Mouse (Mus musculus) embryonic facial prominence, embryonic 12.5 days (tissue): Measurements from ENCODE around the gene Prr5l. TPM values are rescaled to one million over a fixed set of nuclear protein-coding genes. Genes with fewer than 3 reads are reported as not detected.

Source experiments
- ATAC-seq: fragments of 200-750 bp; cut with Nextera tagmentation; 2 replicates; pipeline ENCODE4 v1.8.0; 2017; ENCODE audit not compliant: insufficient number of reproducible peaks, insufficient read depth, low FRiP score, low TSS enrichment
- H3K27ac ChIP-seq: fragments of 300-500 bp; sonication (generic); 2 replicates; pipeline ENCODE4 v1.5.1; 2016; ENCODE audit warnings: mild to moderate bottlenecking
- H3K27me3 ChIP-seq: fragments of 300-500 bp; sonication (generic); 2 replicates; pipeline ENCODE4 v1.6.1; 2016; ENCODE audit warnings: mild to moderate bottlenecking, moderate library complexity
- H3K36me3 ChIP-seq: fragments of 300-500 bp; sonication (generic); 2 replicates; pipeline ENCODE4 v1.6.1; 2016; ENCODE audit warnings: mild to moderate bottlenecking
- H3K4me1 ChIP-seq: fragments of 300-500 bp; sonication (generic); 2 replicates; pipeline ENCODE4 v1.6.1; 2016
- H3K4me2 ChIP-seq: fragments of 300-500 bp; sonication (generic); replicated peaks from 2 replicates; pipeline ENCODE4 v1.6.1; 2016; ENCODE audit warnings: mild to moderate bottlenecking, moderate library complexity
- H3K4me3 ChIP-seq: fragments of 300-500 bp; sonication (generic); 2 replicates; pipeline ENCODE4 v1.5.1; 2016; ENCODE audit warnings: mild to moderate bottlenecking
- H3K9ac ChIP-seq: fragments of 300-500 bp; sonication (generic); 2 replicates; pipeline ENCODE4 v1.6.1; 2016; ENCODE audit warnings: mild to moderate bottlenecking, moderate library complexity
- H3K9me3 ChIP-seq: fragments of 300-500 bp; sonication (generic); 2 replicates; pipeline ENCODE4 v1.6.1; 2016; ENCODE audit warnings: mild to moderate bottlenecking, moderate library complexity
- WGBS: fragments of 180-500 bp; shearing (Covaris S2); methylation state at CpG from one replicate; pipeline ENCODE4 v1.1.7; 2016; 5-methylcytosine and 5-hydroxymethylcytosine counted together
- polyA plus RNA-seq: library from polyadenylated mRNA; unstranded; fragments of >200 nt; fragmentation: Nextera tagmentation; extraction: Ambion mirVana; gene quantifications from 2 replicates; pipeline ENCODE4 v1.2.1, GENCODE M21; 2016

Gene Prr5l
- polyA plus RNA-seq, 1 experiment from 2014 or later = 21.4 TPM

DNA sequence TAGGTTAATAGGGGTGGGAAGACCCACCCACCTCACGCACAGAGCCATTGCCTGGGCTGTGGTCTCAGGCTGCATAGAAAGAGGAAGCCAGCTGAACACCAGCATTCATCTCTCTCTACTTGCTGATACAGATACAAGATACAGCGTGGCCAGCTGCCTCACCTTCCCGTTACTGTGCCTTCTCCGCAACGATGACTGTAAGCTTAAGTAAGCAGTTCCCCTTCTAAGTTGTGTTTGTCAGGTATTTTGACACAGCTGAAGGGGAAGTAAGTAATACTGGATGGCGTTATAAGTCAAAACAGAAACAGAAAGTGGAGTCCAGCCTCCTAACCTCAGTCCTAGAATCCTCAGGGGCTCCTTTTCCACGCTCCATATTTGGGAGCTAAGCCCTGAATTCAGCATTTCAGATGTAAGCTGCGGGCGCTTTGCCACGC is 150.0 kb downstream of the Prr5l start:
- Histone ChIP-seq H3K36me3 (peaks cover 21% of the 10 kb centered on the region), H3K4me3 (no peak overlapping the region), H3K9me3 (no peaks in the 10 kb centered on the region), H3K4me1 (no peaks in the 10 kb centered on the region), H3K27me3 (no peaks in the 10 kb centered on the region), H3K27ac (no peak overlapping the region), H3K9ac (no peak overlapping the region), H3K4me2 (no peak overlapping the region)
- no peak for ATAC-seq
- WGBS = 88% methylated on average over 10 of the region's 10 CpGs

DNA sequence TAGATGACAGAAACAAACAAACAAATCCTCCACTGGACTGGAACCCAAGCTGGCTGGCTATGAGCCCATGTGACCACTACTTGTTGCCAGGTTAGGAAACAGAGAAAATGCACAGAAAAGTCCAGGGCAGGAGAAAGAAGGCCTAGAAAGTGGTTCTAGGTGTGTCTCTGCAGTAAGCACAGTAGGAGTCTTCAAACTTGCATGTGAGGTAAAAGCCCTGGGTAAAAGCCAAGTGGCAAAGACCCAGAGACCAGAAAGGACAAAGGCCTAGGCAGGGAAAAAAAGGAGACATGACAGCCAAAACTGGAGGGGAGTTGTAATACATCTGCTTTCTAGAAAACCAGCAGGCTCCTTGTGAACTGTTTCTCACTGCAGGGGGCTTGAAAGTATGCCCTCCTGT is 151.9 kb downstream of the Prr5l start:
- Histone ChIP-seq H3K27me3 (no peaks in the 10 kb centered on the region), H3K9me3 (no peaks in the 10 kb centered on the region), H3K9ac (no peak overlapping the region), H3K36me3 (peaks cover 23% of the 10 kb centered on the region), H3K4me3 (no peak overlapping the region), H3K4me2 (no peak overlapping the region), H3K4me1 (no peaks in the 10 kb centered on the region), H3K27ac (no peak overlapping the region)
- ATAC-seq = no peak

DNA sequence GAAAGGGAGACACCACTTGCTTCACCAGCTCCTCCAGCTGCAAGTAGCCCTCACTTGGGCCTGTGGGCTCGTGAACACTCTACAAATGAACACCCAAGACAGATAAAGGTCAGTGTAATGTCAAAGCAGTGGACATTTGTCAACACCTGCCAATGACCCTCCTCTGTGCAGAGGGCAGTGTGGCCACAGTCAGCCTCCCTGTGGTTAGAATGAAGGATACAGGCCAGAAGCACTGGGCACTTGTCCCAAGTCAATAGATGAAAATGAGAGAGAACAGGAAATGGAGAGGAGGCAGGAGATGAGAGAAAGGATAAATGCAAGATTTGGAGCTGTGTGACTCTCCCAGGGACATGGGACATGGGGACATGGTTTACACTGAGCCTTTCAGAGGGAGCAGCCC is 153.4 kb downstream of the Prr5l start:
- Histone ChIP-seq H3K4me2 (no peak overlapping the region), H3K27ac (no peak overlapping the region), H3K36me3 (peaks cover 22% of the 10 kb centered on the region), H3K9ac (no peak overlapping the region), H3K9me3 (no peaks in the 10 kb centered on the region), H3K4me3 (no peak overlapping the region), H3K4me1 (no peaks in the 10 kb centered on the region), H3K27me3 (no peaks in the 10 kb centered on the region)
- WGBS = 80% methylated on average over 1 of the region's 1 CpGs
- no peak for ATAC-seq

DNA sequence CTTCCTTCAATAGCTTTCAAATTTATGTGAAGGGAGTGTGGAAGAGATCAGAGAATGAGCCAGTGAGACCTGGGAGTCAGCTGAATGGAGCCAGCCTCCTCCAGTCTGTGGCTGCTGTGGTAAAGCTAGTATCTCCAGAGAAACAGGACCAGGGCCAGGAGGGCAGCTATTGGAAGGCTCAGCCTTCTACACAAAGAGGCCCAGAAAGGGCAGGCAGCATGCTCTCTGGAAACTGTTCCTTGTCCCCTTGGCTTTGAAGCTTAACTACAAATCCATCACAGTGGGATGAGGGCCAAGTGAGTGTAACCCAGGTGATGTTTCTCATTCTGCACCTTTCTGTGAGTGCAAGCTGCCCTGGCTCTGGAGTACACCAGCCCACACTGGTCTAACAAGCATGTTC is 155.0 kb downstream of the Prr5l start:
- H3K27me3 ChIP-seq = no peaks in the 10 kb centered on the region
- H3K27ac ChIP-seq = no peak overlapping the region
- H3K9ac ChIP-seq = no peak overlapping the region
- H3K4me2 ChIP-seq = no peak overlapping the region
- H3K4me1 ChIP-seq = peaks cover 10% of the 10 kb centered on the region
- H3K4me3 ChIP-seq = no peak overlapping the region
- H3K9me3 ChIP-seq = no peaks in the 10 kb centered on the region
- H3K36me3 ChIP-seq = peaks cover 15% of the 10 kb centered on the region; the same call in 1 of the 2 replicates
- no peak for ATAC-seq

DNA sequence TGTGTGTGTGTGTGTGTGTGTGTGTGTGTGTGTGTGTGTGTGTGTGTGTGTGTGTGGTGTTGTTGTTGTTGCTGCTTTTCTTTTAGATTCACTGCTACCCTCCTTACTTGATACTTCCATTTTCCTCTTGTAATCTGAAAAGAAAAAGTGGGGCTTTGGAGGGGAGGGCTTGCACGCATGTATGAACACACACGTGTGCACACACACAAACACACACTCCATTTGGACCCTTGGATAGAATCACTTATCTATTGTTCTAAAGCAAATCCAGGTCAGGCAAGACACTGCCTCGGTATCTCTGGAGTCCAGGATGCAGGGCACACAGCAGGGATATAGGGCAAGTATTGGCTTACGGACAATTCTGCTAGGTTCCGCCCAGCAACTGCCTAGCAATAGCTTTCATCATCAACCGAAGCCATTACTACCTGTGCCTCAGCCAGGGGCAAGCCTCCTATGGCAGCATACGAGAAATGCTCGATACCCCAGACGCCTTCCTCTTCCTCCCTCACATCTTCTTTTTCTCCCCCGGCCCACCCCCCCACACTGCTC is 159.4 kb downstream of the Prr5l start:
- no peak for ATAC-seq
- Histone ChIP-seq H3K27me3 (no peaks in the 10 kb centered on the region), H3K27ac (peak overlapping the region; percentile 69; the same call in 1 of the 2 replicates), H3K36me3 (peaks cover 5% of the 10 kb centered on the region; the same call in 1 of the 2 replicates), H3K9me3 (no peaks in the 10 kb centered on the region), H3K4me2 (no peak overlapping the region), H3K4me3 (no peak overlapping the region), H3K4me1 (peaks cover 16% of the 10 kb centered on the region), H3K9ac (0 out of 2 replicates have a peak overlapping the region, but pooled peaks have one; percentile 19)
- WGBS = 71% methylated on average over 10 of the region's 10 CpGs

DNA sequence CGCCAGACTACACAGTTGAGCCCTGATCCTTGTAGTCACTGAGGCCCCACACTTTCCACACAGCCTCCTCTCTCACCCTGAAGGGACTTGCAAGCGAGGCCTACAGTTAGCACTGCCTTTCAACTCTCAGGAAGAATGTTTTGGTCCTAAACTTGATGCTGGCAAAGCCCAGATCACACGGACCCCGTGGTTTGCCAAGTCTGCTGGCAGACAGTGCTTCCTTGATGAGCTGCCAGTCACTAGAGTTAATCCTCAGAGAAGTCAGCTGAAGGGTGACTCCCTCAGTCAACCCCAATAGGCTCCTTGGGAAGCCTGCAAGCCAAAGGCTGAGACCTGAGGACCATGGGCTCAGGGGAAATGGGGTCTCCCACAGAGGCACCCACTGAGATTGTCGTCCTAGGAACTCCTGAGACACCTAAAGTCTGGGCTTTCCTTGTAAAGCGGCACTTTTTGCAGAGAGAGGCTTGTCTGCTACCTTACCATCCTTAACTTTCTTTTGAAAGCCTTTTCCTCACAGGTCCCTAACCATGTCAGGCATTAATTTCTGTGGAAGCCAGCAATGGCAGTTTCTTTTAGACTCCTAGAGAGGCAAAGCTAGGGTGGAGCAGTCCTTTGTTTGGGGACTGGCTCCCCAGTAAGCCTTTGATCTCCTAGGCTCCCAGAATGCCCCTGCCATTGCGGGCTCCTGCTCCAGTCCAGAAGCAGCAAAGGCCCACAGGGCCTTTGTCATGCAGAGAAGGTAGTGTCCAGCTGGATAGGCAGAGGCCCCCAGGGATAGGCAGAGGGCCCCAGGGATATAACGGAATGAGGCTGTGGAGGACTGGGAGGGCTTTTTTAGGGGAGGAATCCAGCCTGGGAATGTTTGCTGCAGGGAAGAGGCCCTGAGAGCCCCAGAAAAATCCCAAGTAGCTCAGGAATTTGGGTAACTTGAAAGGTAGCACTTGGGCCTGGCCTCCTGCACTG is 160.2 kb downstream of the Prr5l start:
- WGBS = 35% methylated on average over 8 of the region's 8 CpGs
- 0 out of 2 replicates have a peak overlapping the region, but pooled peaks have one; percentile 19 for H3K9ac ChIP-seq

DNA sequence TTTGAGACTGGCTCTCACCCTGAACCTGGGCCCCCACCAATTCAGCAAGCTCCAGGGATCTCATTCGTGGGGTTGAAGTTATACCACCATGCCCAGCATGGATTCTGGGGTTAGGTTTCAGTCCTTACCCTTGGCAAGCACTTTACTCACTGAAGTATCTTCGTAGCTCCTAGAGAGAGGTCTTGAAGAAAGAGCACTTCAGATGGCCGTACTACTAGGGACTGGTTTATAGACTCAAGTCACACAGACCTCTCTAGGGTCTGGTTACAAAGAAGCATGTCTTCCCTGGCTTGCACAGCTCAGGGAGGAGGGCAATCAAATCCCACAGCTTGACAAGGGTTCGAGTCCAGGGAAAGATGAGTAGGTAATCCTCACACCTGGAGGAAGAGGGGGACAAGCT is 161.0 kb downstream of the Prr5l start:
- Histone ChIP-seq H3K27ac (0 out of 2 replicates have a peak overlapping the region, but pooled peaks have one; percentile 69), H3K9me3 (no peaks in the 10 kb centered on the region), H3K4me3 (no peak overlapping the region), H3K4me1 (peaks cover 16% of the 10 kb centered on the region), H3K36me3 (peaks cover 5% of the 10 kb centered on the region; the same call in 1 of the 2 replicates), H3K27me3 (no peaks in the 10 kb centered on the region), H3K4me2 (no peak overlapping the region), H3K9ac (no peak overlapping the region)
- no peak for ATAC-seq
- 85% methylated on average over 4 of the region's 4 CpGs for WGBS

More for the DNA sequence above, 160.2 kb downstream of the Prr5l start:
- Histone ChIP-seq H3K36me3 (peaks cover 1% of the 10 kb centered on the region; the same call in 1 of the 2 replicates), H3K4me1 (peaks cover 16% of the 10 kb centered on the region), H3K27me3 (no peaks in the 10 kb centered on the region), H3K27ac (peak overlapping the region; percentile 69), H3K9me3 (no peaks in the 10 kb centered on the region), H3K4me3 (no peak overlapping the region), H3K4me2 (no peak overlapping the region)
- no peak for ATAC-seq

DNA sequence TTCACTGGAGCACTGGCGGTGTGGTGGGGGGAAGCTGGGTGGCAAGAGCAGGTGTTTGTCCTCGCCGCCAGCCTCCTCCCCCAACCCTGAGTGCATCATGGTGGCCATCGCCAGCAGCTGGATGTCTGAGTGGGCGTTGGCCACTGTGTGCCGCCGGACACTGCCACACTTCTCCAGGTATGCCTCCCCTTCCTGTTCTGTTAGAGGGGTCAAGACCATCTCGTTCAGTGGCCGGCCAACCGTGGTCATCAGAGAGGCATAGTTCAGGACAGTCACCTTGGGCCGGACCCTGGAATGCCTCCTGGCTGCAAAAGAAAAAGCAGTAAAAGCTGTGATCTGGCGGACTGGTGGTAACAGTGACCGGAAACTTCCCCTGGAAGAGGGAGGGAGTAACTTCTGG is 165.7 kb downstream of the Prr5l start:
- Histone ChIP-seq H3K4me1 (peaks cover under 1% of the 10 kb centered on the region; the same call in 1 of the 2 replicates), H3K4me2 (no peak overlapping the region), H3K36me3 (peaks cover 14% of the 10 kb centered on the region), H3K27me3 (no peaks in the 10 kb centered on the region), H3K9me3 (no peaks in the 10 kb centered on the region), H3K27ac (no peak overlapping the region), H3K9ac (no peak overlapping the region), H3K4me3 (no peak overlapping the region)
- no peak for ATAC-seq
- WGBS = 93% methylated on average over 13 of the region's 13 CpGs

DNA sequence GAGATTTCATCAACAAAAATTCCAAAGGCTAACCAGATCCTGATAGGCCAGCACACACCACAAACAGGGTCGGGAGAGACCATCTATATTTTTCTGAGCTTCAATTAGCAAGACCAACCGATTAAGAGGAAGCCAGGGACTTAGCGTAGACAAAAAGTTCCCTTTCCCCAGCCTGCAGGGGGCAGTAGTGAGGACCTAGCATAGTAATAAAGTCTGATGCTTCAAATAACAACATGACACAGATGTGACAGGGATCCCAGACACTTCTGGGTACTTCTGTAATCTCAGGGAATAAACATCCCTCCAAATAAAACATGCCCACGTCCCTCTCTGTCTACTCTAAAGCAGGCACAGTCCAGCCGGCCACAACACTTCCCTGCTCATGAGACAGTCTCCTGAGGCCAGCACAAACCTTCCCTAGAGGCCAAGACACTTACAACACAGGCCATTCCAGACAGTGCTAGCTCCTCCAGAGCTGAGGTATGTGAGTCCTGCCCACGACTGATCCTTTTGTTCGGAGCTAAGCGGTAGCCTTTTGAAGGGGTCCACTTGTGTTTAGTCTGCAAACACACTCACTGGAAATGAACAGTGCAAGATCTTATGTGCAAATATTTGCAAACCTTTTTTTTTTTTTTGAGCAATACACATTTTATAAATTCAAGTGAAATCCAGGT is 167.0 kb downstream of the Prr5l start:
- no peaks in the 10 kb centered on the region for H3K27me3 ChIP-seq
- H3K4me1 ChIP-seq = no peaks in the 10 kb centered on the region
- no peaks in the 10 kb centered on the region for H3K9me3 ChIP-seq
- H3K4me2 ChIP-seq = no peak overlapping the region
- no peak overlapping the region for H3K27ac ChIP-seq
- H3K9ac ChIP-seq = no peak overlapping the region
- peaks cover 14% of the 10 kb centered on the region for H3K36me3 ChIP-seq
- WGBS = 78% methylated on average over 8 of the region's 8 CpGs
- no peak overlapping the region for H3K4me3 ChIP-seq
- ATAC-seq = 0 out of 2 replicates have a peak, but pooled peaks have one; percentile 28

DNA sequence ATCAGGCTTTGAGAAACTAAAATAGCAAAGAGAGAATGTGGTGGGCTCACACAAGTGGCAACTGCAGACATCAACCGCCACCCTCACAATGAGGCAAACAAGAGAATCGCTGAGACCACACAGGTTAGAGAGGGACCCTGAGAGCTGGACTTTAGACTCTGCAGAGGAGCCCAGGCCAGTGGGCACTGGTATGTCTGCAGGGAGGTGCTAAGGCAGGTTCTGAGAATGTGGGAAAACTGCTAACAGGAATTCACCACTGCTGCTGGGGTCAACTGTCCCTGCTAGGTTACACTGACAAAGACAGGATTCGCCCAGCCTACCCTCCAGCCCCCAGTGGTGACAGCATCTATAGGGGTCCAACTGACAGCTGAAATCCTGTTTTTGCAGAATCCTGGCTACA is 171.2 kb downstream of the Prr5l start:
- peaks cover 7% of the 10 kb centered on the region; the same call in 1 of the 2 replicates for H3K36me3 ChIP-seq
- 75% methylated on average over 3 of the region's 3 CpGs for WGBS
- no peak overlapping the region for H3K4me3 ChIP-seq
- no peak overlapping the region for H3K9ac ChIP-seq
- no peaks in the 10 kb centered on the region for H3K27me3 ChIP-seq
- no peaks in the 10 kb centered on the region for H3K9me3 ChIP-seq
- no peak overlapping the region for H3K27ac ChIP-seq
- no peaks in the 10 kb centered on the region for H3K4me1 ChIP-seq
- ATAC-seq = no peak
- H3K4me2 ChIP-seq = no peak overlapping the region

DNA sequence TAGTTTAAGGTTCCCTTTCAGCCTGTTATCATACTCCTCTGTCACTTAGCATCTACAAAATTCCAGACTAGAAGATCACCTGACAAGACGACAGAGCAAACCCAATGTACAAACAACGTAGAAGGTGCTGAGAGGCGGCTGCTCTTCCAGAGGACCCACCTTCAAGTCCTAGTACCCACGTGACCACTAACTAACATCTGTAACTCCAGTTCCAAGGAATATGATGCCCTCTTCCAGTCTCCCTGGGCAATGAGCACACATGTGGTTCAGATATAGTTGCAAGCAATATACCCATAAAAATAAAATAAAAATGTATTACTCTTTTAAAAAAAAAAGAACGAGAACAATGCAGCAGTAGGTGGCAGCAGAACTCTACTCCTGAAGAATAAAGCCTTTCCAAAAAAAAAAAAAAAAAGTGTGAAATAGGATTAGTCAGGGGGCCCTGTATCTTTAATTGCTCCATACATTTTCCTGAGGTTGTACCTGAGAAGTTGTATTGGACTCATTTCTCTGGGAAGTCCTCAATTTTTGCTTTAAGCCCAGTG is 176.8 kb downstream of the Prr5l start:
- ATAC-seq = no peak
- 0 out of 2 replicates have a peak, but pooled peaks cover under 1% of the 10 kb centered on the region for H3K36me3 ChIP-seq
- no peaks in the 10 kb centered on the region for H3K9me3 ChIP-seq
- WGBS = 37% methylated on average over 5 of the region's 5 CpGs
- no peaks in the 10 kb centered on the region for H3K4me1 ChIP-seq
- H3K4me2 ChIP-seq = no peak overlapping the region
- H3K9ac ChIP-seq = no peak overlapping the region
- H3K4me3 ChIP-seq = no peak overlapping the region
- H3K27ac ChIP-seq = no peak overlapping the region
- H3K27me3 ChIP-seq = no peaks in the 10 kb centered on the region
